Comparison of ENCODE assay signal across 8 mouse cellular contexts in the genomic region with DNA sequence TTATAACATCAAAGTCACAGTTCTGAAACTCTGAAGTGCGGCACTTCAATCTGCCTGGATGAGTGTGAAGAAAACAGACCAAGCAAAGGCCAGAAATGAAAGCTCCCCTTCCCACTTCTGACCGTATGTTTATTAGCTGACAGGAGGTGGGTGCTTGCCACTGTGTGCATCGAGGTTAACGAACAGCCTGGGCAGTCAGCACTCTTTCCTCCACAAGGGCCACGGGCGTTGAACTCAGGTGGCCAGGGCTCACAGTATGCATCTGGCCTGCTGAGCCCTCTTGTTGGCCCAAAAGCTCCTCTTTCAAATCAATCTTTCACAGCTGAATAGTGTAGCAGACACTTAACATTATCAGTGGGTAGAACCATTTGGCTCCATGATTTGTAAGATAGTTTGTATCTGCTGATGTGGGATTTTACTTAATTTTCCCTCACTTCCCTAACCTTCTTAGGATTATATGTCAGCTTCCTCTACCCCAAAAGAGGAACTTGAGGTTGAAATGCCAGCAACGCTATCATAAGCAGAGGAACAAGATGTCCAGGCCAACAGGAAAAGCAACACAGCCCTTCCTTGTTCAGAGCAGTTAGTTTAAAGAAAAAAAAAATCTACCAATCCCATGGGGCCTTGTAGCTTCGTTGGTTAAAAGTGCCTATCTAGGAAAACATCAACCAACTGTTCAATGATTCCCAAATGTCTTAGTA. TPM values are rescaled to one million over a fixed set of nuclear protein-coding genes. Genes with fewer than 3 reads are reported as not detected.
A peak's percentile ranks its signal among the peaks of the same experiment; 100 is the strongest.
DNase-seq lines count a peak whose midpoint lies in the region; ATAC-seq and TF ChIP-seq lines count a peak whose summit lies in the region.

No protein-coding gene starts in this region.

- H3K27me3 ChIP-seq in liver, embryonic 13.5 days = no peaks in the 10 kb centered on the region
- H3K27me3 ChIP-seq in stomach, postnatal 0 days (ENCODE audit: control insufficient read depth, insufficient read depth, low read length) = no peaks in the 10 kb centered on the region
- no peaks in the 10 kb centered on the region for H3K27me3 ChIP-seq in midbrain, embryonic 13.5 days

- no peaks in the 10 kb centered on the region for H3K36me3 ChIP-seq in liver, embryonic 13.5 days
- H3K36me3 ChIP-seq in stomach, postnatal 0 days (ENCODE audit: control insufficient read depth, insufficient read depth, low read length) = no peaks in the 10 kb centered on the region
- no peaks in the 10 kb centered on the region for H3K36me3 ChIP-seq in midbrain, embryonic 13.5 days

- no peak for TF ChIP-seq CTCF in gastrocnemius, adult 2 months (IDR thresholded peaks at IDR 0.05)
- no peak for TF ChIP-seq CTCF in stomach, postnatal 0 days (IDR thresholded peaks at IDR 0.05; ENCODE audit: low read depth)

- ATAC-seq in liver, embryonic 13.5 days (ENCODE audit: low read depth) = no peak
- ATAC-seq in stomach, postnatal 0 days (ENCODE audit: low FRiP score, low TSS enrichment) = peak; percentile 8; the same call in 1 of the 2 replicates
- no peak for ATAC-seq in midbrain, embryonic 13.5 days

- intact Hi-C loops in gastrocnemius, adult 2 months (cut with DNase I) = no loop called here

- TF ChIP-seq EP300 in stomach, postnatal 0 days (optimal IDR thresholded peaks at IDR 0.05) = no peak

- no peaks in the 10 kb centered on the region for H3K9me3 ChIP-seq in liver, embryonic 13.5 days (replicated peaks)
- no peaks in the 10 kb centered on the region for H3K9me3 ChIP-seq in stomach, postnatal 0 days (ENCODE audit: control insufficient read depth, low read length)
- no peaks in the 10 kb centered on the region for H3K9me3 ChIP-seq in midbrain, embryonic 13.5 days

- H3K4me1 ChIP-seq in liver, embryonic 13.5 days (replicated peaks) = peaks cover 58% of the 10 kb centered on the region
- H3K4me1 ChIP-seq in stomach, postnatal 0 days (replicated peaks; ENCODE audit: control insufficient read depth, insufficient read depth) = peaks cover 4% of the 10 kb centered on the region
- peaks cover 35% of the 10 kb centered on the region for H3K4me1 ChIP-seq in midbrain, embryonic 13.5 days (replicated peaks)

- H3K4me2 ChIP-seq in liver, embryonic 13.5 days = no peak overlapping the region
- H3K4me2 ChIP-seq in stomach, postnatal 0 days (replicated peaks; ENCODE audit: low read depth) = no peak overlapping the region
- no peak overlapping the region for H3K4me2 ChIP-seq in midbrain, embryonic 13.5 days (replicated peaks)

- peak overlapping the region; percentile 23; the same call in 1 of the 2 replicates for H3K4me3 ChIP-seq in gastrocnemius, adult 2 months
- no peak overlapping the region for H3K4me3 ChIP-seq in liver, embryonic 13.5 days (replicated peaks)
- H3K4me3 ChIP-seq in stomach, postnatal 0 days (ENCODE audit: low read depth, low read length) = no peak overlapping the region
- no peak overlapping the region for H3K4me3 ChIP-seq in midbrain, embryonic 13.5 days (replicated peaks)

- DNase-seq in gastrocnemius, adult 2 months = no peak
- no peak for DNase-seq in gastrocnemius, postnatal 10 days
- peak; percentile 32 to 42 for DNase-seq in spleen, postnatal 36 days (ENCODE audit: low spot score in 2 of 2)
- no peak for DNase-seq in spleen, postnatal 10 days (ENCODE audit: low spot score in 2 of 2)
- no peak for DNase-seq in liver, embryonic 13.5 days
- no peak for DNase-seq in stomach, postnatal 0 days (ENCODE audit: low spot score)
- no peak for DNase-seq in embryo, embryonic 10 days (ENCODE audit: low spot score)

- 23% methylated on average over 8 of the region's 8 CpGs for WGBS in liver, embryonic 13.5 days (ENCODE audit: insufficient replicate concordance)
- WGBS in stomach, postnatal 0 days = 68% methylated on average over 8 of the region's 8 CpGs
- WGBS in midbrain, embryonic 13.5 days = 76% methylated on average over 8 of the region's 8 CpGs

- H3K9ac ChIP-seq in liver, embryonic 13.5 days = no peak overlapping the region
- no peak overlapping the region for H3K9ac ChIP-seq in stomach, postnatal 0 days (ENCODE audit: low read length)
- no peak overlapping the region for H3K9ac ChIP-seq in midbrain, embryonic 13.5 days (replicated peaks)

- H3K27ac ChIP-seq in gastrocnemius, adult 2 months = peak overlapping the region; percentile 77
- peak overlapping the region; percentile 44; the same call in 1 of the 2 replicates for H3K27ac ChIP-seq in liver, embryonic 13.5 days
- peak overlapping the region; percentile 5; the same call in 1 of the 2 replicates for H3K27ac ChIP-seq in stomach, postnatal 0 days (replicated peaks)
- no peak overlapping the region for H3K27ac ChIP-seq in midbrain, embryonic 13.5 days

RNA-seq across cellular contexts. Expression of a gene that starts 17.6 kb away (rescaled TPM):
- 1 to 10 TPM; 8.1 to 10.0 TPM for total RNA-seq in gastrocnemius, adult 2 months (2021)
- total RNA-seq in gastrocnemius, postnatal 10 days (2021) = 10 to 100 TPM in 1 of 2 experiments, 1 to 10 TPM in 1; 9.2 to 10.5 TPM
- polyA plus RNA-seq in liver, embryonic 13.5 days (2015; fragmentation: Nextera tagmentation; extraction: Ambion mirVana) = 1.2 and 1.3 TPM in 2 replicates
- 1.8 and 2.0 TPM in 2 replicates for polyA plus RNA-seq in stomach, postnatal 0 days (2015; fragmentation: Nextera tagmentation; extraction: Ambion mirVana)
- 5.0 and 5.5 TPM in 2 replicates for polyA plus RNA-seq in midbrain, embryonic 13.5 days (2015; fragmentation: Nextera tagmentation; extraction: Ambion mirVana)

RNA-seq across cellular contexts. Expression of a gene that starts 43.3 kb away (rescaled TPM):
- total RNA-seq in gastrocnemius, adult 2 months (2021) = 1 to 10 TPM; 2.0 to 3.2 TPM
- 1 to 10 TPM; 2.5 to 3.3 TPM for total RNA-seq in gastrocnemius, postnatal 10 days (2021)
- polyA plus RNA-seq in liver, embryonic 13.5 days (2015; fragmentation: Nextera tagmentation; extraction: Ambion mirVana) = not detected in 2 replicates
- 0.44 and 2.0 TPM in 2 replicates for polyA plus RNA-seq in stomach, postnatal 0 days (2015; fragmentation: Nextera tagmentation; extraction: Ambion mirVana)
- not detected in 2 replicates for polyA plus RNA-seq in midbrain, embryonic 13.5 days (2015; fragmentation: Nextera tagmentation; extraction: Ambion mirVana)

Comparison
In these comparisons a context has a peak if more than half of its experiments do, and no peak if none do; other contexts are left out.
1. DNase-seq: peak in spleen, postnatal 36 days (2 of 2); none in gastrocnemius, adult 2 months (single experiment), gastrocnemius, postnatal 10 days (single experiment), spleen, postnatal 10 days (0 of 2), liver, embryonic 13.5 days (single experiment), stomach, postnatal 0 days (single experiment) and embryo, embryonic 10 days (single experiment).